Mouse (Mus musculus) spleen, adult 2 months (tissue): Measurements from ENCODE around the gene Ube2j1. TPM values are rescaled to one million over a fixed set of nuclear protein-coding genes. Genes with fewer than 3 reads are reported as not detected.
"Not testable (repeated sequence)": the region's sequence is repeated elsewhere in the genome, so short reads cannot be mapped to it uniquely, and the experiment has no call there.

ENCODE experiments used
- DNase-seq, 2 experiments: peaks; one replicate each; pipeline versions ENCODE4 v3.0.0 to v3.0.0-alpha.2; 2012 to 2021; ENCODE audit warnings: low spot score in 2 of 2, low read depth in 1 of 2
- H3K27ac ChIP-seq: fragments of 200-500 bp; 2 replicates; pipeline ENCODE4 v1.5.1; 2012; ENCODE audit warnings: low read length, inconsistent platforms; ENCODE audit not compliant: insufficient read depth
- H3K27me3 ChIP-seq: fragments of 200-500 bp; 2 replicates; pipeline ENCODE4 v1.6.1; 2012; ENCODE audit warnings: mild to moderate bottlenecking, moderate library complexity, low read length, inconsistent platforms; ENCODE audit not compliant: control insufficient read depth, insufficient read depth
- H3K36me3 ChIP-seq: fragments of 200-500 bp; 2 replicates; pipeline ENCODE4 v1.6.1; 2012; ENCODE audit warnings: mild to moderate bottlenecking, low read length, inconsistent platforms; ENCODE audit not compliant: control insufficient read depth, insufficient read depth
- H3K4me1 ChIP-seq: fragments of 200-500 bp; 2 replicates; pipeline ENCODE4 v1.6.1; 2011; ENCODE audit warnings: inconsistent platforms; ENCODE audit not compliant: control insufficient read depth, insufficient read depth, insufficient read length
- H3K4me3 ChIP-seq: fragments of 200-500 bp; 2 replicates; pipeline ENCODE4 v1.5.1; 2011; ENCODE audit warnings: mild to moderate bottlenecking, inconsistent platforms; ENCODE audit not compliant: insufficient read depth, insufficient read length; ENCODE audit errors: extremely low read depth
- CTCF ChIP-seq: fragments of 200-500 bp; IDR thresholded peaks from 2 replicates; pipeline ENCODE4 v1.5.1; 2011; ENCODE audit warnings: mild to moderate bottlenecking, inconsistent platforms; ENCODE audit not compliant: insufficient read depth, insufficient read length, insufficient replicate concordance; ENCODE audit errors: extremely low read depth
- POLR2A ChIP-seq: fragments of 200-500 bp; IDR thresholded peaks from 2 replicates; pipeline ENCODE4 v1.6.1; 2011; ENCODE audit warnings: low read depth, low read length, inconsistent platforms
- WGBS: fragments of 180-500 bp; shearing (Covaris S2); methylation state at CpG from one replicate; pipeline ENCODE4 v1.1.7; 2018; 5-methylcytosine and 5-hydroxymethylcytosine counted together
- polyA plus RNA-seq: library from polyadenylated mRNA; depleted of rRNA; stranded (reverse); fragments of >200 nt; gene quantifications from 2 replicates; pipeline ENCODE4 v1.2.3, GENCODE M21; 2012

The Ube2j1 gene
- polyA plus RNA-seq, 1 experiment: 15.0 TPM

- DNase-seq: no peak
- H3K27me3 ChIP-seq: no peaks in the 10 kb centered on the region
- no peak for TF ChIP-seq POLR2A
- TF ChIP-seq CTCF: no peak
- no peak overlapping the region for H3K4me3 ChIP-seq
- no peak overlapping the region for H3K27ac ChIP-seq
- WGBS: 96% methylated on average over 8 of the region's 8 CpGs
- H3K4me1 ChIP-seq: no peaks in the 10 kb centered on the region
- no peaks in the 10 kb centered on the region for H3K36me3 ChIP-seq
These were observed 32.2 kb upstream of the Ube2j1 start for GRCm38 (mm10) chr4:32998996-32999395.

- Histone ChIP-seq H3K27ac (no peak overlapping the region), H3K36me3 (no peaks in the 10 kb centered on the region), H3K4me1 (no peaks in the 10 kb centered on the region), H3K4me3 (no peak overlapping the region), H3K27me3 (no peaks in the 10 kb centered on the region)
- WGBS: 80% methylated on average over 3 of the region's 3 CpGs
- no peak for DNase-seq
- TF ChIP-seq CTCF (no peak), POLR2A (no peak)
These were observed 29.1 kb upstream of the Ube2j1 start for GRCm38 (mm10) chr4:33002081-33002480.

GRCm38 (mm10) chr4:33005595-33006470 is 25.4 kb upstream of the Ube2j1 start:
- H3K27ac ChIP-seq, H3K4me1 ChIP-seq, H3K36me3 ChIP-seq, H3K27me3 ChIP-seq, H3K4me3 ChIP-seq, DNase-seq: not testable (repeated sequence)
- 69% methylated on average over 10 of the region's 10 CpGs for WGBS

- no peak for DNase-seq
- Histone ChIP-seq H3K36me3 (no peaks in the 10 kb centered on the region), H3K4me3 (no peak overlapping the region), H3K27me3 (no peaks in the 10 kb centered on the region), H3K27ac (no peak overlapping the region), H3K4me1 (no peaks in the 10 kb centered on the region)
- 91% methylated on average over 11 of the region's 11 CpGs for WGBS
- TF ChIP-seq POLR2A: no peak
- TF ChIP-seq CTCF: no peak
These were observed 24.4 kb upstream of the Ube2j1 start for GRCm38 (mm10) chr4:33006844-33007243.

- DNase-seq: no peak
- WGBS: 68% methylated on average over 9 of the region's 9 CpGs
These were observed 23.6 kb upstream of the Ube2j1 start for GRCm38 (mm10) chr4:33007443-33008217.

GRCm38 (mm10) chr4:33010078-33010477 is 21.1 kb upstream of the Ube2j1 start:
- no peak for TF ChIP-seq POLR2A
- TF ChIP-seq CTCF: no peak
- 91% methylated on average over 1 of the region's 1 CpGs for WGBS
- H3K4me3 ChIP-seq: no peak overlapping the region
- H3K27ac ChIP-seq: no peak overlapping the region
- DNase-seq: no peak
- no peaks in the 10 kb centered on the region for H3K27me3 ChIP-seq
- no peaks in the 10 kb centered on the region for H3K4me1 ChIP-seq
- no peaks in the 10 kb centered on the region for H3K36me3 ChIP-seq

More at GRCm38 (mm10) chr4:33007443-33008217, 23.6 kb upstream of the Ube2j1 start:
- Histone ChIP-seq H3K27ac (no peak overlapping the region), H3K27me3 (no peaks in the 10 kb centered on the region), H3K4me1 (no peaks in the 10 kb centered on the region), H3K4me3 (no peak overlapping the region), H3K36me3 (no peaks in the 10 kb centered on the region)
- TF ChIP-seq CTCF (no peak), POLR2A (no peak)

GRCm38 (mm10) chr4:33012484-33012883 is 18.7 kb upstream of the Ube2j1 start:
- no peak overlapping the region for H3K4me3 ChIP-seq
- no peak overlapping the region for H3K27ac ChIP-seq
- no peaks in the 10 kb centered on the region for H3K27me3 ChIP-seq
- H3K36me3 ChIP-seq: no peaks in the 10 kb centered on the region
- WGBS: 86% methylated on average over 4 of the region's 4 CpGs
- DNase-seq: no peak
- H3K4me1 ChIP-seq: no peaks in the 10 kb centered on the region
- TF ChIP-seq POLR2A (no peak), CTCF (no peak)
